Mouse (Mus musculus) liver, adult 2 months (tissue): ENCODE data around the gene Mmp24.

Experiments
- CTCF ChIP-seq: fragments of 200-500 bp; IDR thresholded peaks from 2 replicates; pipeline ENCODE4 v1.5.1; 2011; ENCODE audit warnings: low read depth, low read length, control low read depth
- POLR2A ChIP-seq: fragments of 200-500 bp; IDR thresholded peaks from 2 replicates; pipeline ENCODE4 v1.6.1; 2011; ENCODE audit warnings: low read length, control low read depth; ENCODE audit not compliant: insufficient read depth; ENCODE audit errors: extremely low read depth

DNA sequence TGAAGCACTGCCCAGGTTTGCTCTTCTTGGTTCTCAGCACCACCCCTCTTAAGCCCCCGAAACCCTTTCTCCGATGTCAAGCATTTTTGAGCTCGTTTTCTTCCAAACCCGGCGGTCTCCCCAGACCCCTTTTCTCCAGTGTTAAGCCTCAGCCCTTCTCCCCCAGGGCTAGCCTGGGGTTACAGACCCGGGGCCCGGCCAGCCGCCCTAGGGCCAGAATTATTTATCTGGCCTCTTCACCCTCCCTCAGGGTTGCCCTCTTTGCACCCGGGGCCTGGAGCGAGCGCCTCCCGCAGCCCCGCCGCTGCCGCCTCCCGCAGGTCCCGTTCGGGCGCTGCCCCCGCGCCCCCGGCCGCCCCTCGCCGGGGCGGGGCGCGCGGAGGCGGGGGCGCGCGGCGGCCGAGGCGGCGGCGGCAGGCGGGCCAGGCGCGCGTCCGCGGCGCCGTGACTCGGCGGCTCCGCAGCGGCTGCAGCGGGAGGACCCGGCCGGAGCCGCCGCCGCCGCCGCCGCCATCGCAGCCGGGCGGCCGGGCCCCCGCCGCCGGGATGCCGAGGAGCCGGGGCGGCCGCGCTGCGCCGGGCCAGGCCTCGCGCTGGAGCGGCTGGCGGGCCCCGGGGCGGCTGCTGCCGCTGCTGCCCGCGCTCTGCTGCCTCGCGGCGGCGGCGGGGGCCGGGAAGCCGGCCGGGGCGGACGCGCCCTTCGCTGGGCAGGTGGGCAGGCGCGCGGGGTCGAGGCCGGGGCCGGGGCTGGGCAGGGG lies at the start of gene Mmp24:
- TF ChIP-seq CTCF (no peak), POLR2A (no peak)
